Mouse (Mus musculus) midbrain, embryonic 11.5 days (tissue): ENCODE measurements around the gene G6pc. TPM values are rescaled to one million over a fixed set of nuclear protein-coding genes. Genes with fewer than 3 reads are reported as not detected.
A peak's percentile ranks its signal among the peaks of the same experiment; 100 is the strongest.
"Not testable (repeated sequence)": the region's sequence is repeated elsewhere in the genome, so short reads cannot be mapped to it uniquely, and the experiment has no call there.

ENCODE experiments used
- ATAC-seq: fragments of 200-750 bp; cut with Nextera tagmentation; 2 replicates; pipeline ENCODE4 v1.8.0; 2017; ENCODE audit warnings: moderate TSS enrichment, moderate library complexity; ENCODE audit not compliant: low FRiP score
- DNase-seq: peaks from one replicate; pipeline ENCODE4 v3.0.0; 2015; ENCODE audit warnings: low spot score; ENCODE audit errors: missing footprints
- H3K27ac ChIP-seq: fragments of 300-500 bp; sonication (generic); 2 replicates; pipeline ENCODE4 v1.5.1; 2014; ENCODE audit warnings: low read depth, low read length
- H3K27me3 ChIP-seq: fragments of 300-500 bp; sonication (generic); 2 replicates; pipeline ENCODE4 v1.6.1; 2014; ENCODE audit warnings: mild to moderate bottlenecking, low read length, moderate library complexity, mixed read lengths; ENCODE audit not compliant: control insufficient read depth, insufficient read depth
- H3K36me3 ChIP-seq: fragments of 300-500 bp; sonication (generic); 2 replicates; pipeline ENCODE4 v1.6.1; 2014; ENCODE audit warnings: mild to moderate bottlenecking, low read length, moderate library complexity, mixed read lengths; ENCODE audit not compliant: control insufficient read depth, insufficient read depth
- H3K4me1 ChIP-seq: fragments of 300-500 bp; sonication (generic); 2 replicates; pipeline ENCODE4 v1.6.1; 2014; ENCODE audit warnings: low read length; ENCODE audit not compliant: control insufficient read depth, insufficient read depth
- H3K4me2 ChIP-seq: fragments of 300-500 bp; sonication (generic); 2 replicates; pipeline ENCODE4 v1.6.1; 2014; ENCODE audit warnings: mild to moderate bottlenecking, moderate library complexity
- H3K4me3 ChIP-seq: fragments of 300-500 bp; sonication (generic); 2 replicates; pipeline ENCODE4 v1.5.1; 2014; ENCODE audit warnings: low read depth, low read length
- H3K9ac ChIP-seq: fragments of 300-500 bp; sonication (generic); 2 replicates; pipeline ENCODE4 v1.6.1; 2014; ENCODE audit warnings: low read length
- H3K9me3 ChIP-seq: fragments of 300-500 bp; sonication (generic); 2 replicates; pipeline ENCODE4 v1.6.1; 2016; ENCODE audit warnings: low read length; ENCODE audit not compliant: control insufficient read depth
- WGBS: fragments of 180-500 bp; shearing (Covaris S2); extraction: QIAGEN DNeasy Blood & Tissue Kit; methylation state at CpG from one replicate; pipeline ENCODE4 v1.1.7; 2014; 5-methylcytosine and 5-hydroxymethylcytosine counted together
- polyA plus RNA-seq: library from polyadenylated mRNA; unstranded; fragments of >200 nt; fragmentation: Nextera tagmentation; extraction: Ambion mirVana; gene quantifications from 2 replicates; pipeline ENCODE4 v1.2.1, GENCODE M21; 2014

G6pc gene
- polyA plus RNA-seq, result not detected in 2 replicates

DNA sequence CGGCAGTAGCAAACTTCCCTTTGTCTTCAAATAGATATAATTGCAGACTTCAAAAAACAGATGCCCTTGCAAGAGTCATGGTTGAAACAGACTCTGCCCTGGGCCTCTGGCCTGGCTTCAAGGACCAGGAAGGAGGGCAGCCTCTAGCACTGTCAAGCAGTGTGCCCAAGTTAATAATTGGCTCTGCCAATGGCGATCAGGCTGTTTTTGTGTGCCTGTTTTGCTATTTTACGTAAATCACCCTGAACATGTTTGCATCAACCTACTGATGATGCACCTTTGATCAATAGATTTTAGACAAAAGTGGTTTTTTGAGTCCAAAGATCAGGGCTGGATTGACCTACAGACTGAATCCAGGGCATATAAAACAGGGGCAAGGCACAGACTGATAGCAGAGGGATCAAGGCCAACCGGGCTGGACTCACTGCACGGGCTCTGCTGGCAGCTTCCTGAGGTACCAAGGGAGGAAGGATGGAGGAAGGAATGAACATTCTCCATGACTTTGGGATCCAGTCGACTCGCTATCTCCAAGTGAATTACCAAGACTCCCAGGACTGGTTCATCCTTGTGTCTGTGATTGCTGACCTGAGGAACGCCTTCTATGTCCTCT lies at the start of gene G6pc:
G6pc (plus strand) TSS at position 236 of the 610 bp plus-strand sequence.
- DNase-seq, result no peak
- Histone ChIP-seq H3K27me3 (no peaks in the 10 kb centered on the region), H3K4me1 (no peaks in the 10 kb centered on the region), H3K4me2 (no peak within 1 kb of the TSS), H3K36me3 (no peaks in the 10 kb centered on the region), H3K9ac (no peak within 1 kb of the TSS), H3K9me3 (no peaks in the 10 kb centered on the region), H3K4me3 (no peak within 1 kb of the TSS), H3K27ac (no peak within 1 kb of the TSS)
- no peak for ATAC-seq
- WGBS, result 90% methylated on average over 8 of the region's 8 CpGs

DNA sequence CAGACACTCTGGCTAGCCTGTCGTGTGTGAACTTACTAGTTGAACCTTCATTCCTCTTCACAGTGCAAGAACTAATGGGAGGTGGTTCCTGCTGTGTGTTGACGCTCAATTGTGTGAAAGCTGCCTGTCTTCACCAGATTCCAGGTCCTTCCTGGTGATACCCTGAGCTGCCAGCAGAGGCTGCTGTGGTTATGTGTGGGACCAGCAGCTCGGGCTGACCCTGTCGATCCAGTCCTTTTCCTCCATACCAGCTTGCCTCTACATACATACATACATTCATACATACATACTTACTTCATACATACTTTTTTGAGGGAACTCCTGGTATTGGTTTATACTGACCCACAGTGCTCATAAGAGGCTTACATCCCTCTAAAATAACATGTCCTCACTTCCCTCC lies 43.8 kb upstream of the G6pc start:
- H3K4me2 ChIP-seq, result no peak overlapping the region
- H3K9ac ChIP-seq, result no peak overlapping the region
- peaks cover 28% of the 10 kb centered on the region for H3K36me3 ChIP-seq
- H3K4me1 ChIP-seq, result no peaks in the 10 kb centered on the region
- peak; percentile 92 for DNase-seq
- no peak overlapping the region for H3K4me3 ChIP-seq
- no peaks in the 10 kb centered on the region for H3K27me3 ChIP-seq
- 12% methylated on average over 4 of the region's 4 CpGs for WGBS
- no peak for ATAC-seq
- H3K27ac ChIP-seq, result no peak overlapping the region
- no peaks in the 10 kb centered on the region for H3K9me3 ChIP-seq

DNA sequence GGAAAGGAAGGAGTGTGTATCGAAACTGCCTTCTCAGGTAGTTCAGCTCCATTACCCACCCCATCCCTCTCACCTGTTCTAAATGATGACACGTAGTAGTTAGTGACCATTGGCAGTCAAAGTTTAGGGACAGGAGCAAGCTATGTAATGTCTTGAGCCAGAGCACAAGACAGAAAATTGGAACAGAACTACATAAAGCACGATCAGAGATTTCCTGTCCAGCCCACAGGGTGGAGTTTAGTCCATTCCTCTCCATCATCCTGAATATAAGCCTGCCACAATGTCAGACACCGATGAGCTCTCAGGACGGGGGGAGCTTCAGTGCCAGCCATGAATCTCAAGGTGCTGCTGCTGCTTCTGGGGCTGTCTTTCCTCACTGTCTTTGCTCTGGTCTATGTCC lies 42.6 kb upstream of the G6pc start, which contains the start of gene Aoc2:
Aoc2 (plus strand) TSS at position 301 of the 400 bp plus-strand sequence.
- 97% methylated on average over 5 of the region's 5 CpGs for WGBS
- Histone ChIP-seq H3K27me3 (no peaks in the 10 kb centered on the region), H3K36me3 (peaks cover 28% of the 10 kb centered on the region)

DNA sequence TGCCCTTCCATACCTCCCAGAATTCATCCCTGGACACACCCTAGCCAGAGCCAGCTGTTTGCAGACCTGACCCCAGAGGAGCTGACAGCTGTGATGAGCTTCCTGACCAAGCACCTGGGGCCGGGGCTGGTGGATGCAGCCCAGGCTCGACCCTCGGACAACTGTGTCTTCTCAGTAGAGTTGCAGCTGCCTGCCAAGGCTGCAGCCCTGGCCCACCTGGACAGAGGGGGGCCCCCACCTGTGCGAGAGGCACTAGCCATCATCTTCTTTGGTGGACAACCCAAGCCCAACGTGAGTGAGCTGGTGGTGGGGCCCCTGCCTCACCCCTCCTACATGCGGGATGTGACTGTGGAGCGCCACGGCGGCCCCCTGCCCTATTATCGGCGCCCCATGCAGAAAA lies 42.2 kb upstream of the G6pc start:
- peak; percentile 1 for DNase-seq
- not testable (repeated sequence) for H3K27me3 ChIP-seq, H3K4me2 ChIP-seq, H3K4me3 ChIP-seq, H3K9ac ChIP-seq, H3K9me3 ChIP-seq, ATAC-seq, H3K4me1 ChIP-seq, H3K27ac ChIP-seq
- peaks cover 24% of the 10 kb centered on the region for H3K36me3 ChIP-seq
- 94% methylated on average over 11 of the region's 11 CpGs for WGBS

More for the DNA sequence above, 42.6 kb upstream of the G6pc start, which contains the start of gene Aoc2:
- Histone ChIP-seq H3K9ac (no peak within 1 kb of the TSS), H3K4me1 (no peaks in the 10 kb centered on the region), H3K4me3 (no peak within 1 kb of the TSS), H3K27ac (no peak within 1 kb of the TSS), H3K9me3 (no peaks in the 10 kb centered on the region), H3K4me2 (no peak within 1 kb of the TSS)
- peak; percentile 49 for DNase-seq
- ATAC-seq, result no peak

DNA sequence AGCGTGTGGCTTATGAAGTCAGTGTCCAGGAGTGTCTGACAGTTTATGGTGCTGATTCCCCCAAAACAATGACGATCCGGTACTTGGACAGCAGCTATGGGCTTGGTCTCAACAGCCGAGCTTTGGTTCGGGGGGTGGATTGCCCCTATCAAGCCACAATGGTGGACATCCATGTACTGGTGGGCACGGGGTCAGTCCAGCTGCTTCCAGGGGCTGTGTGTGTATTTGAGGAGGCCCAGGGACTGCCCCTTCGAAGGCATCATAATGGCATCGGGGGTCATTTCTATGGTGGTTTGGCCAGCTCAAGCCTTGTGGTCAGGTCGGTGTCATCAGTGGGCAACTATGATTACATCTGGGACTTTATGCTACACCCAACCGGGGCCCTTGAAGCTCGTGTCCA lies 41.2 kb upstream of the G6pc start:
- peaks cover 19% of the 10 kb centered on the region for H3K36me3 ChIP-seq
- no peak overlapping the region for H3K9ac ChIP-seq
- DNase-seq (no peak), ATAC-seq (no peak)
- H3K4me3 ChIP-seq, result no peak overlapping the region
- no peaks in the 10 kb centered on the region for H3K4me1 ChIP-seq
- H3K27me3 ChIP-seq, result no peaks in the 10 kb centered on the region
- H3K4me2 ChIP-seq, result no peak overlapping the region
- 88% methylated on average over 11 of the region's 11 CpGs for WGBS
- no peaks in the 10 kb centered on the region for H3K9me3 ChIP-seq
- H3K27ac ChIP-seq, result no peak overlapping the region

GRCm38 (mm10) chr11:101327311-101327710 lies 40.0 kb upstream of the G6pc start:
- H3K36me3 ChIP-seq, result peaks cover 11% of the 10 kb centered on the region
- no peak overlapping the region for H3K27ac ChIP-seq
- H3K9ac ChIP-seq, result no peak overlapping the region
- no peak for DNase-seq
- H3K9me3 ChIP-seq, result no peaks in the 10 kb centered on the region
- ATAC-seq, result no peak
- H3K4me3 ChIP-seq, result no peak overlapping the region
- no peak overlapping the region for H3K4me2 ChIP-seq
- WGBS, result 63% methylated on average over 3 of the region's 3 CpGs
- H3K4me1 ChIP-seq, result no peaks in the 10 kb centered on the region
- no peaks in the 10 kb centered on the region for H3K27me3 ChIP-seq

GRCm38 (mm10) chr11:101328941-101329635 lies 38.3 kb upstream of the G6pc start:
- WGBS, result 91% methylated on average over 6 of the region's 6 CpGs
- Histone ChIP-seq H3K4me2 (no peak overlapping the region), H3K4me1 (no peaks in the 10 kb centered on the region), H3K27me3 (no peaks in the 10 kb centered on the region), H3K9me3 (no peaks in the 10 kb centered on the region), H3K4me3 (no peak overlapping the region), H3K36me3 (peaks cover 7% of the 10 kb centered on the region), H3K9ac (no peak overlapping the region), H3K27ac (no peak overlapping the region)
- no peak for ATAC-seq
- no peak for DNase-seq

- no peak within 1 kb of the TSS for H3K4me3 ChIP-seq
- H3K9me3 ChIP-seq, result no peaks in the 10 kb centered on the region
- no peak for DNase-seq
- H3K4me2 ChIP-seq, result no peak within 1 kb of the TSS
- peaks cover 4% of the 10 kb centered on the region for H3K36me3 ChIP-seq
- no peak within 1 kb of the TSS for H3K9ac ChIP-seq
- H3K27me3 ChIP-seq, result no peaks in the 10 kb centered on the region
- no peak within 1 kb of the TSS for H3K27ac ChIP-seq
- ATAC-seq, result no peak
- H3K4me1 ChIP-seq, result peaks cover 5% of the 10 kb centered on the region
- WGBS, result 74% methylated on average over 7 of the region's 7 CpGs
Measured at GRCm38 (mm10) chr11:101330371-101330924, 36.9 kb upstream of the G6pc start, which contains the start of gene Aoc3. Gene Aoc3, plus strand, starts transcription at chr11:101330605.

- H3K27me3 ChIP-seq, H3K36me3 ChIP-seq, H3K4me2 ChIP-seq, H3K27ac ChIP-seq, H3K4me3 ChIP-seq, ATAC-seq, H3K9ac ChIP-seq, H3K9me3 ChIP-seq, DNase-seq, H3K4me1 ChIP-seq: not testable (repeated sequence)
- 87% methylated on average over 6 of the region's 6 CpGs for WGBS
Measured at GRCm38 (mm10) chr11:101330961-101331360, 36.4 kb upstream of the G6pc start.
